Mouse (Mus musculus) forebrain, embryonic 15.5 days (tissue): ENCODE data around the gene Rora. TPM values are rescaled to one million over a fixed set of nuclear protein-coding genes. Genes with fewer than 3 reads are reported as not detected.

Experiments used
- ATAC-seq: fragments of 200-750 bp; cut with Nextera tagmentation; replicated peaks from 2 replicates; pipeline ENCODE4 v1.8.0; 2017; ENCODE audit warnings: mild to moderate bottlenecking, moderate TSS enrichment, moderate library complexity
- H3K27ac ChIP-seq: fragments of 300-500 bp; sonication (generic); replicated peaks from 2 replicates; pipeline ENCODE4 v1.5.1; 2015; ENCODE audit warnings: mild to moderate bottlenecking, inconsistent platforms
- H3K27me3 ChIP-seq: fragments of 300-500 bp; sonication (generic); 2 replicates; pipeline ENCODE4 v1.6.1; 2015; ENCODE audit warnings: inconsistent platforms
- H3K36me3 ChIP-seq: fragments of 300-500 bp; sonication (generic); 2 replicates; pipeline ENCODE4 v1.6.1; 2015; ENCODE audit warnings: mild to moderate bottlenecking, inconsistent platforms
- H3K4me1 ChIP-seq: fragments of 300-500 bp; sonication (generic); 2 replicates; pipeline ENCODE4 v1.6.1; 2015; ENCODE audit warnings: inconsistent platforms
- H3K4me2 ChIP-seq: fragments of 300-500 bp; sonication (generic); replicated peaks from 2 replicates; pipeline ENCODE4 v1.6.1; 2015; ENCODE audit warnings: mild to moderate bottlenecking, inconsistent platforms
- H3K4me3 ChIP-seq: fragments of 300-500 bp; sonication (generic); 2 replicates; pipeline ENCODE4 v1.5.1; 2015; ENCODE audit warnings: mild to moderate bottlenecking, inconsistent platforms
- H3K9ac ChIP-seq: fragments of 300-500 bp; sonication (generic); replicated peaks from 2 replicates; pipeline ENCODE4 v1.6.1; 2015; ENCODE audit warnings: mild to moderate bottlenecking, inconsistent platforms
- H3K9me3 ChIP-seq: fragments of 300-500 bp; sonication (generic); 2 replicates; pipeline ENCODE4 v1.6.1; 2016; ENCODE audit warnings: inconsistent platforms
- WGBS: fragments of 180-500 bp; shearing (Covaris S2); methylation state at CpG from one replicate; pipeline ENCODE4 v1.1.7; 2015; ENCODE audit warnings: mixed read lengths; 5-methylcytosine and 5-hydroxymethylcytosine counted together
- polyA plus RNA-seq: library from polyadenylated mRNA; unstranded; fragments of >200 nt; fragmentation: Nextera tagmentation; extraction: Ambion mirVana; gene quantifications from 2 replicates; pipeline ENCODE4 v1.2.1, GENCODE M21; 2015

Gene Rora
- polyA plus RNA-seq, 1 experiment from 2014 or later = 11.8 TPM

GRCm38 (mm10) chr9:68976136-68976535, 322.6 kb downstream of the Rora start:
- ATAC-seq = no peak
- H3K27ac ChIP-seq = no peak overlapping the region
- no peaks in the 10 kb centered on the region for H3K9me3 ChIP-seq
- no peaks in the 10 kb centered on the region for H3K36me3 ChIP-seq
- peaks cover 10% of the 10 kb centered on the region; the same call in 1 of the 2 replicates for H3K4me1 ChIP-seq
- H3K4me2 ChIP-seq = no peak overlapping the region
- peaks cover 7% of the 10 kb centered on the region; the same call in 1 of the 2 replicates for H3K27me3 ChIP-seq
- WGBS = 38% methylated on average over 5 of the region's 5 CpGs
- no peak overlapping the region for H3K4me3 ChIP-seq
- H3K9ac ChIP-seq = no peak overlapping the region

- Histone ChIP-seq H3K4me2 (no peak overlapping the region), H3K4me3 (no peak overlapping the region), H3K27me3 (peaks cover 7% of the 10 kb centered on the region; the same call in 1 of the 2 replicates), H3K9ac (no peak overlapping the region), H3K4me1 (peaks cover 10% of the 10 kb centered on the region; the same call in 1 of the 2 replicates), H3K36me3 (no peaks in the 10 kb centered on the region), H3K27ac (no peak overlapping the region), H3K9me3 (no peaks in the 10 kb centered on the region)
- WGBS = 6% methylated on average over 4 of the region's 4 CpGs
- no peak for ATAC-seq
Observed at GRCm38 (mm10) chr9:68976851-68977250, 323.3 kb downstream of the Rora start.

- no peak overlapping the region for H3K27ac ChIP-seq
Observed at GRCm38 (mm10) chr9:68978656-68979055, 325.1 kb downstream of the Rora start.

GRCm38 (mm10) chr9:68980041-68980440, 326.5 kb downstream of the Rora start:
- no peak for ATAC-seq
- 78% methylated on average over 4 of the region's 4 CpGs for WGBS
- Histone ChIP-seq H3K4me1 (peaks cover 10% of the 10 kb centered on the region; the same call in 1 of the 2 replicates), H3K4me2 (no peak overlapping the region), H3K9me3 (no peaks in the 10 kb centered on the region), H3K27ac (no peak overlapping the region), H3K27me3 (peaks cover 7% of the 10 kb centered on the region; the same call in 1 of the 2 replicates), H3K36me3 (no peaks in the 10 kb centered on the region), H3K9ac (no peak overlapping the region), H3K4me3 (no peak overlapping the region)

More at GRCm38 (mm10) chr9:68978656-68979055, 325.1 kb downstream of the Rora start:
- peaks cover 7% of the 10 kb centered on the region; the same call in 1 of the 2 replicates for H3K27me3 ChIP-seq
- H3K4me1 ChIP-seq = peaks cover 10% of the 10 kb centered on the region; the same call in 1 of the 2 replicates
- H3K36me3 ChIP-seq = no peaks in the 10 kb centered on the region
- H3K9ac ChIP-seq = no peak overlapping the region
- H3K9me3 ChIP-seq = no peaks in the 10 kb centered on the region
- H3K4me3 ChIP-seq = no peak overlapping the region
- 66% methylated on average over 4 of the region's 4 CpGs for WGBS
- no peak overlapping the region for H3K4me2 ChIP-seq
- ATAC-seq = no peak

GRCm38 (mm10) chr9:68985046-68985445, 331.5 kb downstream of the Rora start:
- no peak overlapping the region for H3K4me3 ChIP-seq
- no peaks in the 10 kb centered on the region for H3K36me3 ChIP-seq
- no peak for ATAC-seq
- peaks cover 9% of the 10 kb centered on the region; the same call in 1 of the 2 replicates for H3K4me1 ChIP-seq
- H3K27me3 ChIP-seq = no peaks in the 10 kb centered on the region
- H3K9ac ChIP-seq = no peak overlapping the region
- H3K27ac ChIP-seq = no peak overlapping the region
- H3K9me3 ChIP-seq = no peaks in the 10 kb centered on the region
- WGBS = 80% methylated on average over 6 of the region's 6 CpGs
- H3K4me2 ChIP-seq = no peak overlapping the region

- whole genome bisulfite sequencing = 28% methylated on average over 3 of the region's 3 CpGs
- Histone ChIP-seq H3K4me2 (no peak overlapping the region), H3K4me1 (peaks cover 9% of the 10 kb centered on the region; the same call in 1 of the 2 replicates), H3K27me3 (no peaks in the 10 kb centered on the region), H3K36me3 (no peaks in the 10 kb centered on the region), H3K4me3 (no peak overlapping the region), H3K9ac (no peak overlapping the region), H3K27ac (no peak overlapping the region), H3K9me3 (no peaks in the 10 kb centered on the region)
- no peak for ATAC-seq
Observed at GRCm38 (mm10) chr9:68985796-68986195, 332.2 kb downstream of the Rora start.

- H3K36me3 ChIP-seq = no peaks in the 10 kb centered on the region
- H3K27ac ChIP-seq = no peak overlapping the region
- no peak overlapping the region for H3K4me3 ChIP-seq
- H3K4me2 ChIP-seq = no peak overlapping the region
- peaks cover 9% of the 10 kb centered on the region; the same call in 1 of the 2 replicates for H3K4me1 ChIP-seq
- ATAC-seq = no peak
- 85% methylated on average over 6 of the region's 6 CpGs for WGBS
- H3K9ac ChIP-seq = no peak overlapping the region
- no peaks in the 10 kb centered on the region for H3K27me3 ChIP-seq
- no peaks in the 10 kb centered on the region for H3K9me3 ChIP-seq
Observed at GRCm38 (mm10) chr9:68987290-68988042, 333.9 kb downstream of the Rora start.

- Histone ChIP-seq H3K4me2 (no peak overlapping the region), H3K9ac (no peak overlapping the region), H3K36me3 (no peaks in the 10 kb centered on the region), H3K9me3 (no peaks in the 10 kb centered on the region), H3K27ac (no peak overlapping the region), H3K4me1 (peaks cover 9% of the 10 kb centered on the region; the same call in 1 of the 2 replicates), H3K27me3 (no peaks in the 10 kb centered on the region), H3K4me3 (no peak overlapping the region)
- WGBS = 65% methylated on average over 13 of the region's 13 CpGs
- ATAC-seq = no peak
Observed at GRCm38 (mm10) chr9:68988162-68988911, 334.8 kb downstream of the Rora start.

- Histone ChIP-seq H3K4me2 (no peak overlapping the region), H3K36me3 (no peaks in the 10 kb centered on the region), H3K4me1 (peaks cover 9% of the 10 kb centered on the region; the same call in 1 of the 2 replicates), H3K27me3 (no peaks in the 10 kb centered on the region), H3K9me3 (no peaks in the 10 kb centered on the region), H3K4me3 (no peak overlapping the region), H3K27ac (no peak overlapping the region), H3K9ac (no peak overlapping the region)
- no peak for ATAC-seq
- 21% methylated on average over 7 of the region's 7 CpGs for WGBS
Observed at GRCm38 (mm10) chr9:68989885-68990449, 336.4 kb downstream of the Rora start.

- Histone ChIP-seq H3K36me3 (no peaks in the 10 kb centered on the region), H3K4me3 (no peak overlapping the region), H3K9me3 (no peaks in the 10 kb centered on the region), H3K4me1 (peaks cover 4% of the 10 kb centered on the region; the same call in 1 of the 2 replicates), H3K27ac (no peak overlapping the region), H3K27me3 (no peaks in the 10 kb centered on the region), H3K4me2 (no peak overlapping the region), H3K9ac (no peak overlapping the region)
- no peak for ATAC-seq
- 47% methylated on average over 2 of the region's 2 CpGs for WGBS
Observed at GRCm38 (mm10) chr9:68993881-68994280, 340.3 kb downstream of the Rora start.

GRCm38 (mm10) chr9:68998961-68999360, 345.4 kb downstream of the Rora start:
- Histone ChIP-seq H3K27me3 (no peaks in the 10 kb centered on the region), H3K4me1 (no peaks in the 10 kb centered on the region), H3K9ac (no peak overlapping the region), H3K9me3 (no peaks in the 10 kb centered on the region), H3K36me3 (no peaks in the 10 kb centered on the region), H3K4me3 (no peak overlapping the region), H3K4me2 (no peak overlapping the region), H3K27ac (no peak overlapping the region)
- ATAC-seq = no peak
- 45% methylated on average over 9 of the region's 9 CpGs for WGBS

GRCm38 (mm10) chr9:69004514-69004913, 350.9 kb downstream of the Rora start:
- ATAC-seq = no peak
- no peak overlapping the region for H3K27ac ChIP-seq
- no peaks in the 10 kb centered on the region for H3K9me3 ChIP-seq
- H3K4me3 ChIP-seq = no peak overlapping the region
- no peak overlapping the region for H3K4me2 ChIP-seq
- H3K4me1 ChIP-seq = no peaks in the 10 kb centered on the region
- no peak overlapping the region for H3K9ac ChIP-seq
- no peaks in the 10 kb centered on the region for H3K27me3 ChIP-seq
- 73% methylated on average over 9 of the region's 9 CpGs for WGBS
- H3K36me3 ChIP-seq = no peaks in the 10 kb centered on the region
